Mouse (Mus musculus): ENCODE measurements around the gene Cplane1. TPM values are rescaled to one million over a fixed set of nuclear protein-coding genes. Genes with fewer than 3 reads are reported as not detected.
"Not testable (repeated sequence)": the region's sequence is repeated elsewhere in the genome, so short reads cannot be mapped to it uniquely, and the experiment has no call there.

Gene Cplane1
- 1 to 10 TPM; 3.5 to 4.7 TPM for total RNA-seq (2021)
- long read RNA-seq, experiment 1, partial matches to known transcripts: 1 of 1 reads
- long read RNA-seq, experiment 1, other reads (novel, unspliced or antisense): 0 of 1 reads
- long read RNA-seq, experiment 2: 0 reads

- peak; percentile 94 to 95 for DNase-seq
Measured at GRCm38 (mm10) chr15:8168591-8169265, at the start of gene Cplane1. TSS of gene Cplane1 (plus strand) at chr15:8169106.

GRCm38 (mm10) chr15:8129281-8129680 lies 39.6 kb upstream of the Cplane1 start:
- DNase-seq: no peak

- DNase-seq: no peak
Measured at GRCm38 (mm10) chr15:8131268-8131667, 37.6 kb upstream of the Cplane1 start.

GRCm38 (mm10) chr15:8131761-8132160 lies 37.1 kb upstream of the Cplane1 start:
- no peak for DNase-seq

- DNase-seq: no peak
Measured at GRCm38 (mm10) chr15:8135606-8136005, 33.3 kb upstream of the Cplane1 start.

GRCm38 (mm10) chr15:8161841-8162240 lies 7.1 kb upstream of the Cplane1 start:
- no peak for DNase-seq

GRCm38 (mm10) chr15:8169266-8169746 lies 400 bp downstream of the Cplane1 start:
- DNase-seq: no peak

- no peak for DNase-seq
Measured at GRCm38 (mm10) chr15:8189563-8189962, 20.7 kb downstream of the Cplane1 start.

GRCm38 (mm10) chr15:8190435-8190834 lies 21.5 kb downstream of the Cplane1 start:
- DNase-seq: no peak

- DNase-seq: no peak
Measured at GRCm38 (mm10) chr15:8200317-8200716, 31.4 kb downstream of the Cplane1 start.

- DNase-seq: no peak
Measured at GRCm38 (mm10) chr15:8208362-8208761, 39.5 kb downstream of the Cplane1 start.

- DNase-seq: no peak
Measured at GRCm38 (mm10) chr15:8214811-8215210, 45.9 kb downstream of the Cplane1 start.

- not testable (repeated sequence) for DNase-seq
Measured at GRCm38 (mm10) chr15:8234167-8234566, 65.3 kb downstream of the Cplane1 start.

- DNase-seq: no peak
Measured at GRCm38 (mm10) chr15:8265946-8266345, 97.0 kb downstream of the Cplane1 start.

GRCm38 (mm10) chr15:8267211-8267610 lies 98.3 kb downstream of the Cplane1 start:
- DNase-seq: no peak

- no peak for DNase-seq
Measured at GRCm38 (mm10) chr15:8268231-8268630, 99.3 kb downstream of the Cplane1 start.

- no peak for DNase-seq
Measured at GRCm38 (mm10) chr15:8271952-8272351, 103.0 kb downstream of the Cplane1 start.

GRCm38 (mm10) chr15:8277916-8278315 lies 109.0 kb downstream of the Cplane1 start:
- not testable (repeated sequence) for DNase-seq

- DNase-seq: peak; percentile 28 to 38
Measured at GRCm38 (mm10) chr15:8279320-8279779, 110.4 kb downstream of the Cplane1 start.

- peak; percentile 65 to 68 for DNase-seq
Measured at GRCm38 (mm10) chr15:8279929-8280610, 111.2 kb downstream of the Cplane1 start.

GRCm38 (mm10) chr15:8281701-8282100 lies 112.8 kb downstream of the Cplane1 start:
- no peak for DNase-seq

- no peak for DNase-seq
Measured at GRCm38 (mm10) chr15:8282155-8282554, 113.2 kb downstream of the Cplane1 start.

- DNase-seq: no peak
Measured at GRCm38 (mm10) chr15:8291251-8291650, 122.3 kb downstream of the Cplane1 start.
